Mouse (Mus musculus): ENCODE measurements around the gene Elmo1.

The Elmo1 gene

DNA sequence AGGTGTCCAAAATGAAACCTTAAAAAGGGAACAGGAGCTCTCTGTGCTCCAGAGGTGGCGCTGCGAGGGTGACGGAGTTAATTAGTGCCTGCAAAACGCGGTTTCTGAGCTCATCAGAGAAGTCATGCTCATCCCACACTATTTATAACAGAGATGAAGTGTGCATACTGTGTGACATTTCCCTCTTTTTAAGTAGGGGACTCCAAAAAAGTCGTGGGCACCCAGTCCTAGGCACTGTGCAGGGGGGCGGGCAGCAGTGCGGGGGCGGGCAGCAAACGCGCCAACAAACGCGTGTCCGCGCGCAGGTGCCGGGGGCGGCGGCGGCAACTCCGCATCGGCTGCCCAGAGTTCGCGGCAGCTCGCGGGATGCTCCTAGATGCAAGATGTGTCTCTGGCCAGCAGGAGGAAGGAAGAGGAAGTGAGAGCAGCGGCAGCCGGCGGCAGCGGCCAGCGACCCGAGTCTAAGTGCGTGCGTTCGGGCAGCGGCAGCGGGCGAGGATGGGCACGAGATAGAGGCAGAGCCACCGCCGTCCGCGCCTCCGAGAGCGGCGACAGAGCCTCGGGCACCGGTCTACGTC is at the start of gene Elmo1:
Gene Elmo1, plus strand, starts transcription at position 464 of the 578 bp plus-strand sequence.
- no peak for DNase-seq (ENCODE audit: low read depth)

DNA sequence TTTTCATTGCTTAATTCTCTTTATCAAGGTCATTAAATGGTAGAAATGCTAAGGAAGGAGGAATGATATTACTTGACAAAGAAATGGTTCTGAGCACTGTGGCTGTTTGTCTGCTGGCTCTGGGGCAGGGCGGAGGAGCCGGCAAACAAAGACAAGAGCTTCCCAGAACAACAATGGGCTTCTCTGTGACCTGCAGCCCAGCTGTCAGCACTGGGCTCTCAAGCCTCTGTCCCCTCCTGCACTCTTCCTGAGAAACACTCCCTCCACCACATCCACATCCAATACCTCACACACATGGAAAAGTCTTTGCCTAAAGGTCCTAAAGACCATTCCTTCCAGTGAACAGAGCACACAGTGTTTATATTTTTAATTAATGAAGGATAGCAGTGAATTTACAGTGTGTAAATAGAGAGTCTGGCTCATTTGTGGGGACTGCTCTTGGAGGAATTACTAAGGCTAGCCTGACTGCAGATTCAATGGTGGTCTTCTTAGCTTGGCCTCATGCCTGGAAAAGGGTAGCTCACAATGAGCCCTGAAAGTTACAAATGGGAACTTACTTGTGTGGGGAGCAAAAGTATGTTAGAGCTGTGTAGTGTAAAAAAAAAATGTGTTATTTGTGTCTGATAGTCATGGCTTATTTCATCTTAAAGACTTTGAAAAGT is 49.1 kb upstream of the Elmo1 start:
- DNase-seq (ENCODE audit: low read depth): no peak

DNA sequence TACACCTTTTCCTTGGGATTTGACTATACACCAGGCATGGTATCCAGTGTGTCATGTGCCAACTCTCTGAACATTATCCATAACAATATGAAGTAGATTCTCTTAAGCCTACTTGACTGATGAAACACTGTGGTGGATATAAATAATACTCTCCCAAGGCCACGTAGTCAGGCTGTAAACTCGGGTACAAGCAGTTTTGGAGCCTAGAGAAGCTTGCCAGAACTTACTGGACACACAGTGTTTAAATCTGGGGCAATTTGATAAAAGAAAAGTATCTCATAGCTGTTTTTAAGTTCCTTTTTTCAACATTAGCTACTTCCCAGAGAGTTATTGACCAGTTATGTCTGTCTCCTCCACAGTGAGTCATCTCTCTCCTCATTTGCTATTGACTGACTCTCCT is 47.5 kb upstream of the Elmo1 start:
- DNase-seq (ENCODE audit: low read depth): no peak

DNA sequence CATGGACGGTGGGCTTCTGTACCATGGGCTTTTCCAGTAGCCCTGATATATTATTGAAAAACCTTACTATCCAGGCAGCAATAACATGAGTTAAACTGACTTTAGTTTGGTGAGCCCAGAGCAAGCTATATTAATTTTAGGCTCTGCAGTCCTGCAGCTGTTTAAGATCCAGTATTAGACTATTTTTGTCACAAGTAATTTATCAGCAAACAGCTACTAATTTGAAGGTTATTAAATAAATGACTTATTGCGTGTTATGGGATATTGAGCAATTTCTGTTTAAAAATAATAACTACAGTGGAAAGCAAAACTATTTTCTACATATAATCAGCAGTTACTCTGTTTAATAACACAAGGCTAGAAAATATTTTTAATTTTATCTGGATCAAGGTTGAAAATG is 45.0 kb upstream of the Elmo1 start:
- no peak for DNase-seq (ENCODE audit: low read depth)

GRCm38 (mm10) chr13:20045836-20046235 is 44.6 kb upstream of the Elmo1 start:
- no peak for DNase-seq (ENCODE audit: low read depth)

DNA sequence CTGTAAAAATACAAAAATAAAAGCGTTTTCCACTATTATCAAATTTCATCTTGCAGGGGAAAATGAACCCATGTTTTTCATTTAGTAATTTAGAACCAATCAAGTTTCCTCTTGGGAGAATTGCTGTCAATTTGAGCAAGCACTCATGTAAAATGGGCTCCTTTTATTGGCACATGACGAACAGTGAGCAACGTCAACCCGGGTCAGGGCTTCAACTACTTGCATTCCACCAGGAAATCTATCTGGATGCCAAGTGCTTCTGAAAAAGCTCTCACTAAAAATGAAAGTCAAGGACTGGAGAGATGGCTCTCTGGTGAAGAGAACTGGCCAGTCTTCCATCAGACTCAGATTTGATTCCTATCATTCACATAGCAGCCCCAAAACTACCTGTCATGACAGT is 44.0 kb upstream of the Elmo1 start:
- DNase-seq (ENCODE audit: low read depth): no peak

GRCm38 (mm10) chr13:20047926-20048836 is 42.2 kb upstream of the Elmo1 start:
- DNase-seq (ENCODE audit: low read depth): no peak

GRCm38 (mm10) chr13:20048837-20049160 is 41.6 kb upstream of the Elmo1 start:
- no peak for DNase-seq (ENCODE audit: low read depth)

DNA sequence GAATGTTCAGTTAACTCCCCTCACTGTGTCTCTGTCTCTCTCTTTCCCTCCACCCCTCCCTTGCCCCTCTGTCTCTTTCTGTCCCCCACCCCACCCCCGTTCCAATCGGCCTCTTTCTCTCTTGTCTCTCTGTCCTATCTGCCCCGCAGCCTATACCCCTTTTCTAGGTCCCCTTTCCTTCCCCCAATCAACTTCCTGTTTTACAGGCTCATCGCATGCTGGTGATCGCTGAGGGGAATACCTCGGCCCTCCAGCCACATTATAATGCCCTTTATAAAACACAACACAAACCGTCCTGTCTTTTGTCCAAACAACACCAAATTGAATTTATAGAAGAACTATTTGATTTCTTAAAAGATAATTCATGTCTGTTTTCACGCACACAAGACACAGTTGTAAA is 40.7 kb upstream of the Elmo1 start:
- no peak for DNase-seq (ENCODE audit: low read depth)

- no peak for DNase-seq (ENCODE audit: low read depth)
These were observed 40.2 kb upstream of the Elmo1 start for GRCm38 (mm10) chr13:20050149-20050548.

DNA sequence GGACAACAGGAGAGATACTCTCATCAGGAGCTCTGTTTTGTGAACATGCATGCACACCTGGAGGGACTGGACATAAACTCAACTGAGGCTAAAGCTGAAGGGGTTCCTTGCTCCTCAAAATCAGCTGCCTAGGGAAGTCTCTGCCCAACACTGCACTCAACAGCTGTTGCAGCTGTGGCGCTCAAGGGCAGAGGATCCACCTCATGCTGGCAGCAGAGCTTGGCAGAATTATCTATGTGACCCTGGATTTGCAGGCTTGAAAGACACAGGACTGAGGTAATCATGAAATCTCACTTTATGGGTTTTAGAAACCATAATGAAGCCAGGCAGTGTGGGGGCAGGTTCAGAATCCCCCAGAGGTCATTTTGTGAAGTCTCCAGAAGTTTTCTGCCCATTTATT is 32.5 kb upstream of the Elmo1 start:
- DNase-seq (ENCODE audit: low read depth): no peak

DNA sequence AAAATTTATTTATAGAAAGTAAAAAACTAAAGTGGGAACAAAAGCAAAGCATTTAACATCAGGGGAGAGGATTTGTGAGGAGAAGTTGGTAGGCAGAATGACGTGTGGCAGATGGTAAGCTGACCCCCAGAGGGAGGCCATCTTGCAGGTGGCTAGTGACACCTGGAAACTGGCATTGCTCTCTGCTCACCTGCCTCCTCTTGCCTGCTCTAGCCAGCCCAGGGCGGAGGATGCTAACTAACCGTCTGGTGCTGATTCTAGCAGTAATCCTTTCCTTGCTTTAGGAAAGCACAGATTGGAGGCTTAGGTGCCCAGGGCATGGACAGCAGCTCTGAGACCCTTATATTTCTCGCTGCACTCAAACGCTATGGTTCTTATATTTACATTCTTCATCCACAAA is 29.4 kb upstream of the Elmo1 start:
- DNase-seq (ENCODE audit: low read depth): no peak

DNA sequence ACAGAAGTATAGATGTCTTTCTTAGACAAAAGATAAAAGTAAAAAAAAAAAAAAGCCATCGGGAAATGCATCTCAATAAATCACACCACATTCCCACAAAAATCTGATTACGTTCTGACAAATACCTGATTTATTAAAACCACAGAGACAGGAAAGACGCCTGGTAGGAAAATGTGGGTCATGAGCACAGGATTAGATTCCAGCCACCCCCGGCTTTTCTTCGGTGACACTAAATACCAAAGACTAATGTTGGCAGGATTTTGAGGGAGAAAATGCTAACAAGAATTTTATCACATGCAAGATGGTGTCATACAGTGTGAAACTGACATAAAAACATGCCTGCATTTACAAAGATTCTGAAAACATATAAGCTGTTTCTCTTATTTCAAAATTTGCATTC is 27.1 kb upstream of the Elmo1 start:
- DNase-seq (ENCODE audit: low read depth): no peak

- no peak for DNase-seq (ENCODE audit: low read depth)
These were observed 18.4 kb upstream of the Elmo1 start for GRCm38 (mm10) chr13:20072043-20072442.

DNA sequence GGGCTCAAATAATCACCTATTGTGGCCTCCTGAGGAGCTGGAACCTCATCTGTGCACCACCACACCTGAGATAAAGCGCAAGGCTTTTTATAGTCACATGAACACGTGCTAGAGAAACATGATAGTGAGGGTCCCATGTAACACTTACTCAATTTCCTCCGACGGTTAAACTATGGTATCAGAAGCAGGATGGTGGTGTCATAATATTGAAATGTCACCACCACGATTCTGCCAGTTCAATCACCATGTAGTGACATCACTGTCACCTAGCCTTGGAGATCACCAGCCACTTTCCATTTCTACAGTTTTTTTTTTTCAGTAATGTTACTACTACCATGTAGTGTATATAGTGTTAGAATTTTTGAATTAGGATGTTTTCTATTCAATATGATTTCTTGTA is 17.4 kb upstream of the Elmo1 start:
- DNase-seq (ENCODE audit: low read depth): no peak

GRCm38 (mm10) chr13:20076521-20076920 is 13.9 kb upstream of the Elmo1 start:
- DNase-seq (ENCODE audit: low read depth): no peak

GRCm38 (mm10) chr13:20077237-20077636 is 13.2 kb upstream of the Elmo1 start:
- DNase-seq (ENCODE audit: low read depth): no peak

GRCm38 (mm10) chr13:20090711-20091603 is 561 bp downstream of the Elmo1 start:
- no peak for DNase-seq (ENCODE audit: low read depth)

GRCm38 (mm10) chr13:20091604-20091926 is 1.2 kb downstream of the Elmo1 start:
- DNase-seq (ENCODE audit: low read depth): no peak

DNA sequence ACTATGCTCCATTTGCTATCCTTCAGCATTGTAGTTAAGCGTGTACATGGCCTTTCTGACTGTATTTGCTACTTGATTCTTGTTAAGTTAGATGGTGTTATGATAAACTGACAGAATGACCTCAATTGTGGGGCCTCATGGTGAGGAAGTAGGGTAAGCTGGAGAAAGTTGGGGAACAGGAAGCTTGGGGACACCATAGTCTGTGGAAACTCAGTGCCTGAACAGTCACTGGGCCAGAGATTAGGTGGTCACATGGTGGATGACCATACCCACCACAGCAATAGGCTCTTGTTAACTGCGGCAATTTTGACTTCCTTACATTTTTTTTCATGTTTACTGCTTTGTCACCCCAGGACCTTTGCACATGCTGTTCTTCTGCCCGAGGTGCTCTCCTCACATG is 1.9 kb downstream of the Elmo1 start:
- no peak for DNase-seq (ENCODE audit: low read depth)

- DNase-seq (ENCODE audit: low read depth): no peak
These were observed 3.1 kb downstream of the Elmo1 start for GRCm38 (mm10) chr13:20093307-20094045.

All from NIH3T3 (cell line).